Mouse (Mus musculus): ENCODE measurements around the gene Sdk1. TPM values are rescaled to one million over a fixed set of nuclear protein-coding genes. Genes with fewer than 3 reads are reported as not detected.

Sdk1 gene
- total and polyA plus RNA-seq, 2 experiments from 2014 or later, result 2.2 to 58.4 TPM

DNA sequence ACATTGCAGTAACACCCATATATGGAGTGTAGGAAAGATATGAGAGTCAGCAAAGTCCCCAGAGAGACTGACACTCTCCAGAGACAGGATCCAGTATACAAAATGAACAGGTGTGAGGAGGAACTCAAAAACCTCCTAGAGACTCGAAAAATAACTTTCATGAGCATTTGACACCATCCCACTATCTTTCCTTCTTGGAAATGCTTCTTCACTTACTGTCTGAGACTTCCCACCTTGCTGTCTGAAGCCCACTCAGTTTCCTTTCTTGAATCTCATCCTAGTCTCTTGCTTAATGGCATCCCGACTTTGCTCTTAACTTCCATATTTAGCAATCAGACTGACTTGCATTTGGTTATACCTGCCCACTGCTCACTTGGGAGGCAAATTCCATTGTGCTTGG lies 40.5 kb downstream of the Sdk1 start:
- TF ChIP-seq CTCF (IDR thresholded peaks at IDR 0.05; ENCODE audit: low read depth), result no peak
- Histone ChIP-seq H3K4me2 (ENCODE audit: low read depth, low read length) (no peak overlapping the region), H3K27ac (no peak overlapping the region), H3K9me3 (ENCODE audit: low read length) (no peaks in the 10 kb centered on the region), H3K4me1 (ENCODE audit: insufficient read depth, low read length) (no peaks in the 10 kb centered on the region), H3K4me3 (ENCODE audit: low read length) (no peak overlapping the region), H3K9ac (replicated peaks; ENCODE audit: low read length) (no peak overlapping the region), H3K36me3 (ENCODE audit: insufficient read depth, low read length) (no peaks in the 10 kb centered on the region), H3K27me3 (ENCODE audit: insufficient read depth, low read length) (no peaks in the 10 kb centered on the region)
- no peak for ATAC-seq
- no peak for DNase-seq (ENCODE audit: low spot score)
- WGBS, result 74% methylated on average over 2 of the region's 2 CpGs

DNA sequence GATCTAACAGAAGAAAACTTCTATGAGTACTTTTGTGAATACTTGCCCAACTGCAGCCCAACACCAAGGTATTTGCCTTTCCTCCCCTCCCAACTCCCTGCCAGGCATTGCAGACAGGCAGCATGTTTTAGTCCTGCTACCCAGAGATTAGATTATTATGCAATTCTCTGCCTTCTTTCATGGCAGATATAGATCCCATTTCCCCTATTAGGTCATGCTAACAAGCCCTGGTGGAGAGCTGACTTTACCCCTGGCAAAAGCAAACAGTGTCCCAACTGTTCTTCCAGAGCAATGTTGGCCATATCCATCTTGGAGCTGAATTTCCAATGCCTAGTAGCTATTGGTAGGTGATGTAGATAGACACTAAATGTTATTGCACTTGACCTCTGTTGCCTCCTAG lies 48.3 kb downstream of the Sdk1 start:
- no peak for TF ChIP-seq CTCF (IDR thresholded peaks at IDR 0.05; ENCODE audit: low read depth)
- H3K27ac ChIP-seq, result no peak overlapping the region
- ATAC-seq, result no peak

DNA sequence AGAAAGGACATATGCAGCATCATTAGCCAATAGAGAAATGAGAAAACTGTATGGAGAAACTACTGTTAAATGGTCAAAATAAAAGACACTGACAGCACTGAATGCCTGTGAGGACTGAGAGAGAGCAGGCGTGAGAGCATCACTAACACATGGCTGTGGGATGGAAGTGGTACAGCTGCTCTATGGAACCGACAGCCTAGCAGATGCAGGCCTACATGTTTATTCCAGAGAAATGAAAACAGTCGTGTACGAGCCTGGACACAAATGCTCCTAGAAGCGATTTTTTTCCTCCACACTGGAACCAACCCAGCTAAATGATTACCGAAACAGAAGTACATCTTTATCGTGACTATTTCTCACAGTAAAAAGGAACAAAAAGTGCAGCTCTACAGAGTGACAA lies 54.0 kb downstream of the Sdk1 start:
- WGBS, result 75% methylated on average over 7 of the region's 7 CpGs
- H3K4me2 ChIP-seq (ENCODE audit: low read depth, low read length), result no peak overlapping the region
- H3K27me3 ChIP-seq (ENCODE audit: insufficient read depth, low read length), result no peaks in the 10 kb centered on the region
- H3K27ac ChIP-seq, result no peak overlapping the region
- no peaks in the 10 kb centered on the region for H3K4me1 ChIP-seq (ENCODE audit: insufficient read depth, low read length)
- no peak for DNase-seq (ENCODE audit: low spot score)
- no peak for ATAC-seq
- no peaks in the 10 kb centered on the region for H3K9me3 ChIP-seq (ENCODE audit: low read length)
- no peaks in the 10 kb centered on the region for H3K36me3 ChIP-seq (ENCODE audit: insufficient read depth, low read length)
- H3K4me3 ChIP-seq (ENCODE audit: low read length), result no peak overlapping the region
- no peak for TF ChIP-seq CTCF (IDR thresholded peaks at IDR 0.05; ENCODE audit: low read depth)
- H3K9ac ChIP-seq (replicated peaks; ENCODE audit: low read length), result no peak overlapping the region

More for the DNA sequence above, 48.3 kb downstream of the Sdk1 start:
- H3K36me3 ChIP-seq (ENCODE audit: insufficient read depth, low read length), result no peaks in the 10 kb centered on the region
- no peak overlapping the region for H3K4me2 ChIP-seq (ENCODE audit: low read depth, low read length)
- no peaks in the 10 kb centered on the region for H3K4me1 ChIP-seq (ENCODE audit: insufficient read depth, low read length)
- H3K4me3 ChIP-seq (ENCODE audit: low read length), result no peak overlapping the region
- no peak for DNase-seq (ENCODE audit: low spot score)
- H3K9me3 ChIP-seq (ENCODE audit: low read length), result no peaks in the 10 kb centered on the region
- no peak overlapping the region for H3K9ac ChIP-seq (replicated peaks; ENCODE audit: low read length)
- H3K27me3 ChIP-seq (ENCODE audit: insufficient read depth, low read length), result no peaks in the 10 kb centered on the region

DNA sequence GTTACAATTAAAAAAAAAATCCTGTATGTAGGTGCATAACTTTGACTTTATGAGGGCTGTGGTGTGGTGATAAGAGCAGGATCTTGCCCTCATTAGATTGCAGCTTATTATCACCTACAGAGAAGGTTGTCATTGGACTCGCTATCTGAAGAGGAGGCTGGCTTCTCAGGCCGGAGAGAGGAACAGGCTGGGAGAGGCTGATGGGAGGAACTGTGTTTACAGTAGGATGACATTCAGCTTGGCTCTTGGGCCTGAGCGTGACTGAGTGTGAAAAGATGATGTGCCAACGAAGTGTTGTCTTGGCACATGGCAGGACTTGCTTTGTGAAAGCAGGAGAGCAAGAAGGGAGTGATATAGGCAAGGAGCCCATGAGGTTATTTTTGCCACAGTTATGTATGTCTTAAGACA lies 61.0 kb downstream of the Sdk1 start:
- ATAC-seq, result no peak
- no peak for DNase-seq (ENCODE audit: low spot score)
- Histone ChIP-seq H3K4me1 (ENCODE audit: insufficient read depth, low read length) (no peaks in the 10 kb centered on the region), H3K27me3 (ENCODE audit: insufficient read depth, low read length) (no peaks in the 10 kb centered on the region), H3K27ac (no peak overlapping the region), H3K4me2 (ENCODE audit: low read depth, low read length) (no peak overlapping the region), H3K9me3 (ENCODE audit: low read length) (no peaks in the 10 kb centered on the region), H3K9ac (replicated peaks; ENCODE audit: low read length) (no peak overlapping the region), H3K36me3 (ENCODE audit: insufficient read depth, low read length) (no peaks in the 10 kb centered on the region), H3K4me3 (ENCODE audit: low read length) (no peak overlapping the region)
- 56% methylated on average over 4 of the region's 4 CpGs for WGBS
- TF ChIP-seq CTCF (IDR thresholded peaks at IDR 0.05; ENCODE audit: low read depth), result no peak

- H3K36me3 ChIP-seq (ENCODE audit: insufficient read depth, low read length), result no peaks in the 10 kb centered on the region
- no peak overlapping the region for H3K9ac ChIP-seq (replicated peaks; ENCODE audit: low read length)
- ATAC-seq, result no peak
- H3K4me3 ChIP-seq (ENCODE audit: low read length), result no peak overlapping the region
- no peak overlapping the region for H3K27ac ChIP-seq
- TF ChIP-seq CTCF (IDR thresholded peaks at IDR 0.05; ENCODE audit: low read depth), result no peak
- no peak for DNase-seq (ENCODE audit: low spot score)
- H3K4me2 ChIP-seq (ENCODE audit: low read depth, low read length), result no peak overlapping the region
- no peaks in the 10 kb centered on the region for H3K27me3 ChIP-seq (ENCODE audit: insufficient read depth, low read length)
- WGBS, result 56% methylated on average over 2 of the region's 2 CpGs
- no peaks in the 10 kb centered on the region for H3K4me1 ChIP-seq (ENCODE audit: insufficient read depth, low read length)
- H3K9me3 ChIP-seq (ENCODE audit: low read length), result no peaks in the 10 kb centered on the region
Observed at GRCm38 (mm10) chr5:141303746-141304145, 62.5 kb downstream of the Sdk1 start.

DNA sequence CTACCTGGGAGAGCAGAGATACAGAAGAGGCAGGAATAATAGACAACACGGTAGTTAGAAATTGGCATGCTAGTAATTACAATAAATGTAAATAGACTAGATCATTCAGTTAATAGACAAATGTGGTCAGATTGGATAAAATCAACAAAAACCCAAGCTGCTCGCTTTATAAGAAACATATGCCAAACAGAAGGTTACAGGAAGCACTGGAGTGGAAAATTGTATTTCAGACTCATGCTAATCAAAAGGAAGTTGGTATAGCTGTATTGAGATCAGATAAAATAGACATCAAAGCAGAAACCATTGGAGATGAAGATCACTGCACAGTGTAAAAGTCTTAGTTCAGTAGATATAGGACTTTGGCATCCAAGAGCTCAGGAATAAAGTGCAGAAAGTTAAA lies 63.4 kb downstream of the Sdk1 start:
- H3K27me3 ChIP-seq (ENCODE audit: insufficient read depth, low read length), result no peaks in the 10 kb centered on the region
- no peak overlapping the region for H3K9ac ChIP-seq (replicated peaks; ENCODE audit: low read length)
- no peaks in the 10 kb centered on the region for H3K4me1 ChIP-seq (ENCODE audit: insufficient read depth, low read length)
- no peak overlapping the region for H3K4me3 ChIP-seq (ENCODE audit: low read length)
- no peak overlapping the region for H3K4me2 ChIP-seq (ENCODE audit: low read depth, low read length)
- DNase-seq (ENCODE audit: low spot score) (no peak), ATAC-seq (no peak)
- 63% methylated on average over 2 of the region's 2 CpGs for WGBS
- H3K27ac ChIP-seq, result no peak overlapping the region
- TF ChIP-seq CTCF (IDR thresholded peaks at IDR 0.05; ENCODE audit: low read depth), result no peak
- no peaks in the 10 kb centered on the region for H3K36me3 ChIP-seq (ENCODE audit: insufficient read depth, low read length)
- H3K9me3 ChIP-seq (ENCODE audit: low read length), result no peaks in the 10 kb centered on the region

GRCm38 (mm10) chr5:141310641-141311040 lies 69.4 kb downstream of the Sdk1 start:
- H3K27ac ChIP-seq, result no peak overlapping the region
- no peak overlapping the region for H3K4me3 ChIP-seq (ENCODE audit: low read length)
- H3K4me2 ChIP-seq (ENCODE audit: low read depth, low read length), result no peak overlapping the region
- H3K36me3 ChIP-seq (ENCODE audit: insufficient read depth, low read length), result no peaks in the 10 kb centered on the region
- TF ChIP-seq CTCF (IDR thresholded peaks at IDR 0.05; ENCODE audit: low read depth), result no peak
- H3K27me3 ChIP-seq (ENCODE audit: insufficient read depth, low read length), result no peaks in the 10 kb centered on the region
- no peak for ATAC-seq
- H3K9me3 ChIP-seq (ENCODE audit: low read length), result no peaks in the 10 kb centered on the region
- DNase-seq (ENCODE audit: low spot score), result no peak
- WGBS, result 79% methylated on average over 1 of the region's 1 CpGs
- H3K4me1 ChIP-seq (ENCODE audit: insufficient read depth, low read length), result no peaks in the 10 kb centered on the region
- H3K9ac ChIP-seq (replicated peaks; ENCODE audit: low read length), result no peak overlapping the region

Data from hindbrain, postnatal 0 days (tissue).